Mouse (Mus musculus) layer of hippocampus, adult 2 months (tissue): ENCODE data around the gene Dock9. TPM values are rescaled to one million over a fixed set of nuclear protein-coding genes. Genes with fewer than 3 reads are reported as not detected.
A peak's percentile ranks its signal among the peaks of the same experiment; 100 is the strongest.

Source experiments
- DNase-seq, 2 experiments: peaks; one replicate each; pipeline ENCODE4 v3.0.0; 2022; ENCODE audit warnings: low spot score in 2 of 2
- H3K27ac ChIP-seq: fragments of 200-600 bp; 2 replicates; pipeline ENCODE4 v1.8.1; 2022
- H3K4me3 ChIP-seq: fragments of 200-600 bp; 2 replicates; pipeline ENCODE4 v1.8.1; 2022; ENCODE audit warnings: mild to moderate bottlenecking
- CTCF ChIP-seq: fragments of 200-600 bp; conservative IDR thresholded peaks from 2 replicates; pipeline ENCODE4 v1.8.1; 2022; ENCODE audit warnings: antibody characterized with exemption, mild to moderate bottlenecking, moderate library complexity
- total RNA-seq, 2 experiments: library from RNA; stranded (reverse); gene quantifications; 2 replicates each; pipeline ENCODE4 v1.2.3; 2021

Dock9 gene
- total RNA-seq, 2 experiments from 2014 or later, result 217 to 222 TPM

- DNase-seq, result no peak
- TF ChIP-seq CTCF, result no peak
- H3K4me3 ChIP-seq, result no peak overlapping the region
- H3K27ac ChIP-seq, result peak overlapping the region; percentile 87
Measured at GRCm38 (mm10) chr14:121675579-121675978, 122.1 kb downstream of the Dock9 start.

DNA sequence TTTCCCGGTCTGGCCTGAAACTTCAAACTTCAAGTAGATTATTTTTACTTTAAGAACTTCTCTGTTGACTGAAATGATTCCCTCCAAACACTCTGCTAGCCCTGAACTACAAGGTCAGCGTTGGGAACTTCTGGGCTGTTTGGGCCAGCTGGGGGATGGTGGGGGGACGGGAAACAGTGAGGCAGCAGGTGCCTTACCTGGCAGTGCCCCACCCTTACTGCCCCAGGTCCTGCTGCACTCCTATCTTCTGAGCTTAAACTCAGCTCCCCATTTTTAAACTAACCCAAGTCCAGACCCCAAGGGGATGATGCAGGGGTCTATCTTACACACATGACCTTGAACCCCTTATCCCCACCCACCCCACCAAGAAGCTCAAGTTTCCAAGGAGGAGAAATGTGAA is 122.5 kb downstream of the Dock9 start:
- peak overlapping the region; percentile 87; the same call in 1 of the 2 replicates for H3K27ac ChIP-seq
- TF ChIP-seq CTCF, result no peak
- no peak for DNase-seq
- no peak overlapping the region for H3K4me3 ChIP-seq

- no peak for TF ChIP-seq CTCF
- no peak overlapping the region for H3K4me3 ChIP-seq
- peak overlapping the region; percentile 46 for H3K27ac ChIP-seq
- no peak for DNase-seq
Measured at GRCm38 (mm10) chr14:121670016-121670415, 127.6 kb downstream of the Dock9 start.

DNA sequence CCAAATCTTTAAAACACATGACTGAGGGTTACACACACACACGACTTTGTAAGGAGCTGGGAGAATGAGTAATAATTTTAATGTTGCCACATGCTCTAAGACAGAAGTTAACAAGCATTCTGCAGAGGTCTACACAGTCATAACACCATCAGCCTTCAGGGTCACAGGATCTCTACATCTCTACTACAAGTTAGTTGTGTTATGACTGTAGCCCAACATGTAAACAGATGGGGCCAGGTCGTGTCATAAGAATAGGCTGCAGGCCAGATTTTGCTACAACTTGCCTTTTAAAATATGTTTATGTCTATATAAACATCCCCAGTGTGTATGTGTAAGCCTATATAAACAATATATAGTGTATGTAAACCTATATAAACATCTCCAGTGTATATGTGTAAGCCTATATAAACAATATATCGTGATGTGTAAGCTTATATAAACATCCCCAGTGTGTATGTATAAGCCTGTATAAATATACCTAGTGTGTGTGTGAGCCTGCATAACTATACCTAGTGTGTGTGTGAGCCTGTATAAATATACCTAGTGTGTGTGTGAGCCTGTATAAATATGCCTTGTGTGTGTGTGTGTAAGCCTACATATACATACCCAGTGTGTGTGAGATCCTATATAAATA is 130.9 kb downstream of the Dock9 start:
- no peak for TF ChIP-seq CTCF
- H3K4me3 ChIP-seq, result no peak overlapping the region
- DNase-seq, result no peak
- H3K27ac ChIP-seq, result no peak overlapping the region

DNA sequence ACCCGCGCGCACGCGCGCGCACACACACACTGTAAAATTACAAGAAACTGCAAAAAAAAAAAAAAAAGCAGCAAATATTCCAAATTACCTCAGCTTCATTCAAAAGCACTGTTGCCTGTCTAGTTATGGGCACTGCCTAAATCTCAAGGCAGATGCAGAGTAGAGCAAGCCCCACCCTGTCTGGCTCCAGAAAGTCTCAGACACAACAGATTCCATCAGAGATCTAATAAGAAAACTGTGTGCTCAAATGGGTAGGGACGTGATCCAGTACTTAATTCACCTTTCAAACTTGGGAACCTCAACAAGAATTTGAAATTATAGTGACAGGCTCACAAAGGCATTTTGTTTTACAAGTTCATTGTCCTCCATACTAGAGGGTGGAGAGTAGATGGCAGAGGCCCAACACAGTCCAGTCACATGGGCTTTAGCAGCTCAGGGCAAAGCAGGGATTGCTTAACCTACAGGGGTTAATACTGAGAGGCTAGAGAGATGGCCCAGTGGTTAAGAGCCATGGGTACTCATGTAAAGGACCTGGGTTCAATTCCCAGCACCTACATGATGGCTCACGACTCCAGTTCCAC is 131.9 kb downstream of the Dock9 start:
- Histone ChIP-seq H3K4me3 (no peak overlapping the region), H3K27ac (no peak overlapping the region)
- TF ChIP-seq CTCF, result no peak
- DNase-seq, result no peak

DNA sequence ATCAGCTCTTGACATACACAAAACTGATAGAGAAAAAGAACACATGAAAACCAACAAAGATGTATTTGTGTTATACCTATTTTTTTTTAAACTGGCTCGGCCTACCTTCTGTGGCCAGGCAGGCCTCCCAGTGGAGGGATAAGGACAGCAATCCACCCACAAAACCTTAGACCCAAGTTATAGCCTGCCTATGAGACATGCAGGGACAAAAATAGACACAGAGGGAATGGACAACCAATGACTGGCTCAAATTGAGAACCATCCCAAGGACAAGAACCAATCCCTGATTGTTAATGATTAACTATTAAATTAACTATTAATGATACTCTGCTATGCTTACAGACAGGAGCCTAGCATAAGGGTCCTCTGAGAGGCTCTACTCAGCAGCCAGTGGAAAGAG is 133.7 kb downstream of the Dock9 start:
- DNase-seq, result no peak
- TF ChIP-seq CTCF, result no peak
- H3K4me3 ChIP-seq, result no peak overlapping the region

GRCm38 (mm10) chr14:121660918-121661317 is 136.7 kb downstream of the Dock9 start:
- no peak for DNase-seq
- TF ChIP-seq CTCF, result no peak
- H3K27ac ChIP-seq, result peak overlapping the region; percentile 48; the same call in 1 of the 2 replicates
- H3K4me3 ChIP-seq, result no peak overlapping the region

More for the DNA sequence above, 133.7 kb downstream of the Dock9 start:
- no peak overlapping the region for H3K27ac ChIP-seq

DNA sequence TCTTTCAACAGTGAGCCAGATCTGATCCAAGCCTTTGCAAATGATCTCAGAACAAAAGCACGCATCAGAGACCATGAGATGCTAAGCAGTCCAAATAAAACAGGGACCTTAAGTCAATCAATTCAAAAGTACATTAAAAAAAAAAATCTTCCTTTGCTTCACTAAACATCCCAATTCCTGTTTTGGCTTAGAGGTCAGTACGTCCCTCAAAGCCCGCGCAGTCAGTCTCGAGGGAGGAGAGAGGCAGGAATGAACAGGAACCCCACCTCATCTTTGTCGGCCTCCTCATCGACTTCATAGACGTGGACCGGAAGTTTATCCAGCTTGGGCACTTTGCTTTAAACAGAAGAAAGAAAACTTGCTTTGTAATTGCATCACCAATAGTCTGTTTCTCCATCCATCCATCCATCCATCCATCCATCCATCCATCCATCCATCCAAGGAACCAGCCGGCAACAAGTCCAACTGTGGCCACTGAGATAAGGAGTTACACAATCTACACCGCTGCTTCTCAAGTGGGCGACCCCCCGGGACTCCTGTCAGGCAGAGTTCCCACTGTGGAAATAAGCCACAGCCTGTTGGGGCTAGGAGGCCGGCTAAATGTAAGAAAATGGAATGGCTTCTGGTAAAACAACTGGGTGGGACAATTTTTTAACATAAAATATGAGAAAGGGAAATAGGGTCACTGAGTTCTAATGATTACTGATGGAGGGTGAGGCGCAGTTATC is 137.3 kb downstream of the Dock9 start:
- Histone ChIP-seq H3K4me3 (no peak overlapping the region), H3K27ac (peak overlapping the region; percentile 48; the same call in 1 of the 2 replicates)
- no peak for TF ChIP-seq CTCF
- DNase-seq, result no peak

- Histone ChIP-seq H3K4me3 (no peak overlapping the region), H3K27ac (no peak overlapping the region; the same call in 1 of the 2 replicates)
- TF ChIP-seq CTCF, result no peak
- no peak for DNase-seq
Measured at GRCm38 (mm10) chr14:121659061-121659824, 138.4 kb downstream of the Dock9 start.

- Histone ChIP-seq H3K27ac (no peak overlapping the region), H3K4me3 (no peak overlapping the region)
- no peak for DNase-seq
- no peak for TF ChIP-seq CTCF
Measured at GRCm38 (mm10) chr14:121658537-121658936, 139.1 kb downstream of the Dock9 start.

- H3K27ac ChIP-seq, result no peak overlapping the region
- DNase-seq, result no peak
- H3K4me3 ChIP-seq, result no peak overlapping the region
- no peak for TF ChIP-seq CTCF
Measured at GRCm38 (mm10) chr14:121657633-121658032, 140.0 kb downstream of the Dock9 start.

GRCm38 (mm10) chr14:121656912-121657311 is 140.7 kb downstream of the Dock9 start:
- DNase-seq, result no peak
- H3K4me3 ChIP-seq, result no peak overlapping the region
- H3K27ac ChIP-seq, result 0 out of 2 replicates have a peak overlapping the region, but pooled peaks have one; percentile 14
- no peak for TF ChIP-seq CTCF

- DNase-seq, result no peak
- no peak for TF ChIP-seq CTCF
- Histone ChIP-seq H3K27ac (no peak overlapping the region), H3K4me3 (no peak overlapping the region)
Measured at GRCm38 (mm10) chr14:121654977-121655376, 142.7 kb downstream of the Dock9 start.
